Mouse (Mus musculus): ENCODE data around the gene Clec2i. TPM values are rescaled to one million over a fixed set of nuclear protein-coding genes. Genes with fewer than 3 reads are reported as not detected.
"Not testable (repeated sequence)": the region's sequence is repeated elsewhere in the genome, so short reads cannot be mapped to it uniquely, and the experiment has no call there.

Clec2i gene
- polyA plus RNA-seq, 1 experiment from 2014 or later = not detected

DNA sequence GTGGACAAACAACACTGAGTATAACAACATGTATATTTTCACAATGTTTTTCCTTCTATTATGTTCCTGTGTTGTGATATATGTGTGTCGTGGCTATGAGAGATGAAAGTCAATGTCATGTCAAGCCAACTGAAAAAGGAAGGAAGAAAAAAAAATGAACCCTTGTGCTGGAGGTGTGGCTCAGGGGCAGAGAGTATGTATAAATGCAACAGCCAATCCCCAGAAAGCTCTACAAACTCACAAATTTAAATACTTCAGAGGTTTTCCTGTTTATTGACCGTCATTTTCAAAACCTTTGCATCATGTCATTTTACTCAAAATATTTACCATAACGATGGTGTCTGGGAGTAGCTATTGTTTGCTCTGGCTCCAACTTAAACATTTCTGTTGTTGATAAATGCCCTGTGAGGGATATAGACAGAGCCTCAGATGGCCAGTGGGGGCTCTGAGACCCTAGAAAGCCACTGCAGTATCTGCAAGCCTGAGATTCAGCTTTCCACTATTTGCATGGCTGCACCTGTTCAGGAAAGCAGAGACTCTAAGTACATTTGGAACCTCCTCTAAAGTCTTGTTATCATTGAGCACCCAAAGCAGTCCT, 8.1 kb downstream of the Clec2i start:
- Histone ChIP-seq H3K9me3 (ENCODE audit: low read length) (no peaks in the 10 kb centered on the region), H3K4me2 (replicated peaks; ENCODE audit: low read depth, low read length) (no peak overlapping the region), H3K4me1 (ENCODE audit: insufficient read depth, low read length) (no peaks in the 10 kb centered on the region), H3K9ac (replicated peaks; ENCODE audit: low read length) (no peak overlapping the region), H3K36me3 (ENCODE audit: insufficient read depth, low read length) (no peaks in the 10 kb centered on the region), H3K27ac (ENCODE audit: low read length) (no peak overlapping the region), H3K4me3 (ENCODE audit: low read length) (no peak overlapping the region), H3K27me3 (ENCODE audit: insufficient read depth, low read length) (no peaks in the 10 kb centered on the region)
- no peak for ATAC-seq (ENCODE audit: low FRiP score, low TSS enrichment)
- 84% methylated on average over 3 of the region's 3 CpGs for WGBS

DNA sequence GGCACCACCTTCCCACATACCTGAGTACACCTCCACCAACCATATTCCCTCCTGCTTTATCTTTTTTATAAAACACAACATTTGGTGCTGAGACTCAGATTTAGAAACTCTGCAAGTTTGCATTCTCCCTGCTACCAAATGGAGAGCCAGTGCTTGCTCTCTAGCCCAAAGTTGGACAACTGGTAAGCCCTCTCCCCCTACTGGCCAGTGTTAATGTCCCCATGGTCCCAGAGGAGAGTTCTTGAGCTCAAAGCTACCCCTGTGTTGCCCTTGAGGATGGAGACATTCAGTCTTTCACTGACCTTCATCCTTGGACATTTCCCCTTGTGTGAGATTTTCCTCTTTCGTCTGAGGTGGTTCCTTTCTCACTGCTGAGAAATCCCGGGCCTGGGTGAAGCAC, 12.7 kb downstream of the Clec2i start:
- no peak overlapping the region for H3K4me3 ChIP-seq (ENCODE audit: low read length)
- ATAC-seq (ENCODE audit: low FRiP score, low TSS enrichment) = no peak
- no peaks in the 10 kb centered on the region for H3K9me3 ChIP-seq (ENCODE audit: low read length)

DNA sequence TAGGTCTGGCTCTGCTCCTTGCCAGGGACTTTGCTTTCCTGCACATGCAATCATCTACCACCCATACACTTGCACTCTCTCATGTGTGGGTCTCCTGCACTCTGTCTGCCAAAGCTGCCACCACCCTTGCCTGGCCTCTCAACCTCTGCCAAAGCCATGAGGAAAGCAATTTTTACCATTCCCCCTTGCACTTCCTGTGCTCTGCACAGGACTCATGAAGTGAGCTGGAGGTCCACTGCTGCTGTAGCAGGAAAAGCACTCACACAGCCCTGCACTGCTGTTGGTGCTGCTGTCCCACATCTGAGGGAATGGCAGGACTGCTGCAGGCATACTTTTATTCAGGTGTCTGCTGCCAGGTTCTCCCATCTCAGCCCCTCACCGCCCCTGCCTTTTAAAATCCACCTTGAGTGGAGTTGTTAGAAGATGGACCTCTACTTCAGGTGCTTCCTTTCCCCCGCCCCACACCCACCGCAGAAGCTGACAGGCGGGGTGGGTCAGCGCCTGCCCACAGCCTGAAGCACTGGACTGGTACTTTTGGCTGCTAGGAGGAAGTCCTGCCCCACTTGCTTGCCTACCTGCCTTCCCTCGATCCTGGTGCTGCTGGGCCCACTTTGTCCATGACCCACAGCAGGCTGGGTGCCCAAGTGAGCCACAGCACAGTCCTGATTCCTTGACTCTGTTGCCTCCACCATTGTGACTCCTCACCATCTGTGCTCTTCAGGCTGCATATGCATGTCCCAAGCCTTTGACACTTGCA, 13.6 kb downstream of the Clec2i start:
- H3K4me2 ChIP-seq (replicated peaks; ENCODE audit: low read depth, low read length); H3K36me3 ChIP-seq (ENCODE audit: insufficient read depth, low read length); H3K4me1 ChIP-seq (ENCODE audit: insufficient read depth, low read length); H3K9me3 ChIP-seq (ENCODE audit: low read length); H3K27ac ChIP-seq (ENCODE audit: low read length); H3K4me3 ChIP-seq (ENCODE audit: low read length); ATAC-seq (ENCODE audit: low FRiP score, low TSS enrichment); H3K9ac ChIP-seq (replicated peaks; ENCODE audit: low read length); H3K27me3 ChIP-seq (ENCODE audit: insufficient read depth, low read length): not testable (repeated sequence)
- WGBS = 83% methylated on average over 6 of the region's 6 CpGs

More for the DNA sequence above, 12.7 kb downstream of the Clec2i start:
- no peaks in the 10 kb centered on the region for H3K4me1 ChIP-seq (ENCODE audit: insufficient read depth, low read length)
- no peaks in the 10 kb centered on the region for H3K36me3 ChIP-seq (ENCODE audit: insufficient read depth, low read length)
- H3K27me3 ChIP-seq (ENCODE audit: insufficient read depth, low read length) = no peaks in the 10 kb centered on the region
- 86% methylated on average over 2 of the region's 2 CpGs for WGBS
- no peak overlapping the region for H3K27ac ChIP-seq (ENCODE audit: low read length)
- no peak overlapping the region for H3K9ac ChIP-seq (replicated peaks; ENCODE audit: low read length)
- H3K4me2 ChIP-seq (replicated peaks; ENCODE audit: low read depth, low read length) = no peak overlapping the region

DNA sequence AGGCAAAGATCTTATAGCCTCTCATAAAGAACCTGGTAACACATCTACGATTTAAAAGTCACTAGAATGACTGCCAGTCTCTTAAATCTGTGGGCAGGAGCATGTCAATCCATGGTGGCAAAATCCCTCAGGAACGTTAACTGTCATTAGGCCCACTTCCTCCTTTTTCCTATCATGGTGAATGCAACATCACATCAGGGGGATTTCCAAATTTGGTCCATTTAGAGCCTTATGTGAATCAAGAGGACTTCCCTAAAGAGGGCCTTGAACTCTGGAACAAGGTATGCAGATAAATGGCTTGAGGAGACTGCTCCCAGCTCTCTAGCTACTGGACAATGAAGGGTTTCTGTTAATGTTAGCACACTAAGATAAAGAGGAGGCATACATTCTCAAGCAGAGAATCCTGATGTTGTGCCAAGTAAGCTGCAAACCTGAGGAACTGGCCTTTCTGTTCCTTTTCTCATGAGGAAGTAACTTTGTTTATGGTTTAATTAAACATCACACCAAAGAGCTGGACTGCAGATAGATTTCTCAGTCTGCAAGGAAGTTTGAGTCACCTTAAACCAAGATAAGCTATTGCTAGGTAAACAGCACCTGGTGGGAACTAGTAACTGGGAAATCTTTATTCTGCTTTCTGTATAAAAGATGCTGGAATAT, 26.3 kb downstream of the Clec2i start:
- no peaks in the 10 kb centered on the region for H3K9me3 ChIP-seq (ENCODE audit: low read length)
- H3K27me3 ChIP-seq (ENCODE audit: insufficient read depth, low read length) = no peaks in the 10 kb centered on the region
- H3K4me1 ChIP-seq (ENCODE audit: insufficient read depth, low read length) = no peaks in the 10 kb centered on the region
- no peak overlapping the region for H3K27ac ChIP-seq (ENCODE audit: low read length)
- no peak overlapping the region for H3K9ac ChIP-seq (replicated peaks; ENCODE audit: low read length)
- ATAC-seq (ENCODE audit: low FRiP score, low TSS enrichment) = no peak
- H3K36me3 ChIP-seq (ENCODE audit: insufficient read depth, low read length) = no peaks in the 10 kb centered on the region
- WGBS = 79% methylated on average over 2 of the region's 2 CpGs
- no peak overlapping the region for H3K4me2 ChIP-seq (replicated peaks; ENCODE audit: low read depth, low read length)
- no peak overlapping the region for H3K4me3 ChIP-seq (ENCODE audit: low read length)

DNA sequence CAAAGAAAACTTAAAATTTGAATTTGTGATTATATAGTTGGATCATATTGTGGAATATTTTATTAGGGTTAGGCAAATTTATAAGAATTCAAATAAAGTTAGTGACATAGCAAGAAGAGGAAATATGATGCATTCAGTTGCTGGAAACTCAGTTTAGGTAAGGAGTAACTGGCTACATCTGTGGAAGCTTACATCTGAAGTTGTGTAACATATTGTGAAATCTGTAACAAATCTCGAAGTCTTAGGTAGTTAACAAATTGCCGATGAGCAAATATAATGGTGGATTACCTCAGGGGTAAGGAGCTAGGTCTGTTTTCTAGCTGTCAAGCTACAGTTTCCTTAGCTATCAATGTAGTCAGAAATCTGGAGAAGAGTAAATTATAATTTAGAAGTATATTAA, 29.9 kb downstream of the Clec2i start:
- no peaks in the 10 kb centered on the region for H3K27me3 ChIP-seq (ENCODE audit: insufficient read depth, low read length)
- H3K27ac ChIP-seq (ENCODE audit: low read length) = no peak overlapping the region
- H3K4me2 ChIP-seq (replicated peaks; ENCODE audit: low read depth, low read length) = no peak overlapping the region
- H3K4me1 ChIP-seq (ENCODE audit: insufficient read depth, low read length) = no peaks in the 10 kb centered on the region
- no peak for ATAC-seq (ENCODE audit: low FRiP score, low TSS enrichment)
- H3K9ac ChIP-seq (replicated peaks; ENCODE audit: low read length) = no peak overlapping the region
- H3K36me3 ChIP-seq (ENCODE audit: insufficient read depth, low read length) = no peaks in the 10 kb centered on the region
- WGBS = 88% methylated on average over 2 of the region's 2 CpGs
- no peak overlapping the region for H3K4me3 ChIP-seq (ENCODE audit: low read length)
- H3K9me3 ChIP-seq (ENCODE audit: low read length) = no peaks in the 10 kb centered on the region

DNA sequence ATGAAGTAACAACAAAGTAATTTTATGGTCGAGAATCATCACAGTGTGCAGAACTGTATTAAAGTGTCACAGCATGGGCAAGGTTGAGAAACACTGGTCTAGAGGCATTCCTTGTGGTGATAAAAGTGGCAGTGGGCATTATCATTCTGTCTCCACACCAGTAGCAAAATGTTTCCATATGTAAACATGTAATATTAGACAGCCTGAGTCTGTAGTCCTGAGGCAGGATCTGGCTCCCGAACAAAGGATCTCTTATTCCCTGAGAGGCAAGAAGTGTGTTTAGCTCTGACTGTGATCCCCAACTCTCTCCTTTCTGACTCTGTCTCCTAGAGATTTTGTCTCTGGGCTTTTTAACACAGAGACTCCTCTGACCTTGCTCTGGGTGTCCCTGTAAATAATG, 45.7 kb downstream of the Clec2i start:
- no peaks in the 10 kb centered on the region for H3K36me3 ChIP-seq (ENCODE audit: insufficient read depth, low read length)
- no peak overlapping the region for H3K4me2 ChIP-seq (replicated peaks; ENCODE audit: low read depth, low read length)
- no peak overlapping the region for H3K4me3 ChIP-seq (ENCODE audit: low read length)
- no peak overlapping the region for H3K27ac ChIP-seq (ENCODE audit: low read length)
- WGBS = 70% methylated on average over 2 of the region's 2 CpGs
- H3K9ac ChIP-seq (replicated peaks; ENCODE audit: low read length) = no peak overlapping the region
- no peaks in the 10 kb centered on the region for H3K9me3 ChIP-seq (ENCODE audit: low read length)
- ATAC-seq (ENCODE audit: low FRiP score, low TSS enrichment) = no peak
- H3K4me1 ChIP-seq (ENCODE audit: insufficient read depth, low read length) = no peaks in the 10 kb centered on the region
- H3K27me3 ChIP-seq (ENCODE audit: insufficient read depth, low read length) = no peaks in the 10 kb centered on the region

DNA sequence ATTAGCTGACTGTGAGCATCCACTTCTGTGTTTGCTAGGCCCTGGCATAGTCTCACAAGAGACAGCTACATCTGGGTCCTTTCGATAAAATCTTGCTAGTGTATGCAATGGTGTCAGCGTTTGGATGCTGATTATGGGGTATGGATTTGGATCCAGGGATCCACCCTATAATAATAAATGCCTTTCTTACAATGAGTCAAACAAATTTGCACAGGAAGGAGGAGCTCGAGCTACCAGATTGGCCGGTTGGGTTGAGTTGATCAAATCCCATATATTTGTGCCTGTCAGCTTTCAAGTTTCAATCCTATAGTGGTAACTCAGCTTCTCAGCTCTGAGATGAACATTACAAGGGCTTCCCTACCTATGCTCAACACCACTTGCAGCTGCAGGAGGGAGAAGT, 46.7 kb downstream of the Clec2i start, which contains the start of gene Clec2g:
Gene Clec2g, plus strand, starts transcription at position 301 of the 400 bp plus-strand sequence.
- H3K27ac ChIP-seq (ENCODE audit: low read length); H3K4me2 ChIP-seq (replicated peaks; ENCODE audit: low read depth, low read length): not testable (repeated sequence)
- WGBS = 91% methylated on average over 4 of the region's 4 CpGs

DNA sequence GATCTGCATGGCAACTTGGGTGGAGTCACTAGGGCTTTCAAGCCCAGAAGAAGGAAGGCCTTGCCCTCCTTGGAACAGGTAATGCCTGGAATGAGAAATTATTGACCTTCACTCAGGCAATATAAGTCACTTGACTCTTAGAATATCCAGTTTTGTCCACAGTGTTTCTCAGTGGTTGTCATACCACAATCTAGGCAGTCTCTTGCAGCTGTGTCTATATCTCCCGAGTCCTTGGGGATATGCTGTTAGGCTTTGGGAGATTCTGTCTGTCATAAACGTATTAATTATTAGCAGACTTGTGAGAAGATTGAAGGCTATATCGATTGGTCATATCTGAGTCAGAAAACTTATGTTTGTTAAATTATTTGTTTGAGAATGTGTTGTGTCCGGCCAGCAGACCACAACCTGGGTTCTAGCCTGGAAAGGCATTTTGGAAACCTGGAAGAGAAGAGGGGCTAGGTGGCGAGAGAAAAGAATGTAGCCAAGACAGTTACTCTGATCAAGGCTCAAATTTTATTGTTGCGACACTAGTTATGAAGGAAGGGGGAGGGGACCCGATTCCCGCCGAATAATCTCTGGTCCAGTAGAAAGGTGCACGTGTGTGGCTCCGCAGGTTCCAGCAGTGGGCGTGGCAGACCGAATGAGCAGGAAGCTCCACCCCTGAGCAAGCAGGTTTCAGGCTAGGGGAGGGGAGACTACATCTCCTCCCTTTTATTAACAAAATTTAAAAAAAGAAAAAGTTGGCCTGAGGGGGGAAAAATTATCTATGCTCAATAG, 48.7 kb downstream of the Clec2i start:
- WGBS = 88% methylated on average over 4 of the region's 13 CpGs
- H3K9ac ChIP-seq (replicated peaks; ENCODE audit: low read length); H3K4me2 ChIP-seq (replicated peaks; ENCODE audit: low read depth, low read length); H3K36me3 ChIP-seq (ENCODE audit: insufficient read depth, low read length); H3K27ac ChIP-seq (ENCODE audit: low read length); H3K27me3 ChIP-seq (ENCODE audit: insufficient read depth, low read length); H3K9me3 ChIP-seq (ENCODE audit: low read length); ATAC-seq (ENCODE audit: low FRiP score, low TSS enrichment); H3K4me1 ChIP-seq (ENCODE audit: insufficient read depth, low read length); H3K4me3 ChIP-seq (ENCODE audit: low read length): not testable (repeated sequence)

More for the DNA sequence above, 46.7 kb downstream of the Clec2i start, which contains the start of gene Clec2g:
- H3K9me3 ChIP-seq (ENCODE audit: low read length); ATAC-seq (ENCODE audit: low FRiP score, low TSS enrichment); H3K9ac ChIP-seq (replicated peaks; ENCODE audit: low read length); H3K4me1 ChIP-seq (ENCODE audit: insufficient read depth, low read length); H3K27me3 ChIP-seq (ENCODE audit: insufficient read depth, low read length); H3K4me3 ChIP-seq (ENCODE audit: low read length); H3K36me3 ChIP-seq (ENCODE audit: insufficient read depth, low read length): not testable (repeated sequence)

DNA sequence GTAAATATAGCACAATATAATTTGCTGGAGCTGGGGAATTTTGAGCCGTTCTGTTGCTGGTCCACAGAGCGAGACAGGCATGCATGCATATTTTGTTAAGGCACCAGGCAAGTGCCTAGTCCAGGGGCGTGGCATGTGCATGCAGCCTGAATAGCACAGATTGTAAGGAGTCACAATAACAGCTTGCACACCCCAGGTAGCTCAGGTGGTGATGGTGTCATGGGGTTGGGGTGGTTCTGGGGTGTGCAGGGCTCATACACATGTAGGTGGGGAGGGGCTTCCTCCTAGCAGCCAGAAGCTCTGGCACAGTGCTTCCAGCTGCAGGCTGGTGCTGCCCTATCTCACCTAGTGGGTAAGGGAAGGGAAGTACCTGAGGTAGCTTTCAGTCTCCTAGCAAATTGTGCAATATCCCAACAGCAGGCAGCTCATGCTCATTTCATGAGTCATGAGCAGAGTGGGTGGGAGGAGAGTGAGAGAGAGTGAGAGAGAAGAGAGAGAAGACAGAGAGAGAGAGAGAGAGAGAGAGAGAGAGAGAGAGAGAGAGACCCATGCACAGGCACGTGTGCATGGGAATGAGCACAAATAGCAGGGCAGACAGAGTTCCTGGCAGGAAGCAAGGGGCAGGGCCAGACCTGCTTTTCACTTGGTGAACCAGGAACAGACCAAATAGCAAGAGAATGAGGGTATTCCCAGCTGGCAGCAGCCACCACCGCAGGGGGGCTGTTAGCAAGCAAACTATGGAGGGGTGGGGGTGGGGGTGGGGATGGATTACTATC, 54.4 kb downstream of the Clec2i start:
- Histone ChIP-seq H3K4me1 (ENCODE audit: insufficient read depth, low read length) (no peaks in the 10 kb centered on the region), H3K27me3 (ENCODE audit: insufficient read depth, low read length) (no peaks in the 10 kb centered on the region), H3K9ac (replicated peaks; ENCODE audit: low read length) (no peak overlapping the region), H3K36me3 (ENCODE audit: insufficient read depth, low read length) (no peaks in the 10 kb centered on the region), H3K4me3 (ENCODE audit: low read length) (no peak overlapping the region), H3K27ac (ENCODE audit: low read length) (no peak overlapping the region), H3K4me2 (replicated peaks; ENCODE audit: low read depth, low read length) (no peak overlapping the region), H3K9me3 (ENCODE audit: low read length) (peaks cover 7% of the 10 kb centered on the region)
- 81% methylated on average over 5 of the region's 5 CpGs for WGBS
- no peak for ATAC-seq (ENCODE audit: low FRiP score, low TSS enrichment)

Measured in kidney, embryonic 16.5 days (tissue).